Mouse (Mus musculus) thymus, adult 2 months (tissue): Measurements from ENCODE around the gene Slc35d1. TPM values are rescaled to one million over a fixed set of nuclear protein-coding genes. Genes with fewer than 3 reads are reported as not detected.
A peak's percentile ranks its signal among the peaks of the same experiment; 100 is the strongest.

Source experiments
- DNase-seq: peaks from one replicate; pipeline ENCODE4 v3.0.0; 2021
- H3K27ac ChIP-seq: fragments of 200-500 bp; 2 replicates; pipeline ENCODE4 v1.5.1; 2012; ENCODE audit warnings: low read length, control low read depth; ENCODE audit not compliant: control insufficient read depth, insufficient read depth
- H3K27me3 ChIP-seq: fragments of 200-500 bp; 2 replicates; pipeline ENCODE4 v1.6.1; 2012; ENCODE audit warnings: mild to moderate bottlenecking, low read length, moderate library complexity, mixed read lengths; ENCODE audit not compliant: control insufficient read depth, insufficient read depth
- H3K36me3 ChIP-seq: fragments of 200-500 bp; 2 replicates; pipeline ENCODE4 v1.6.1; 2012; ENCODE audit warnings: mild to moderate bottlenecking, low read length, moderate library complexity; ENCODE audit not compliant: control insufficient read depth, insufficient read depth
- H3K4me1 ChIP-seq: fragments of 200-500 bp; replicated peaks from 2 replicates; pipeline ENCODE4 v1.6.1; 2012; ENCODE audit warnings: low read length; ENCODE audit not compliant: control insufficient read depth, insufficient read depth
- H3K4me3 ChIP-seq: fragments of 200-500 bp; 2 replicates; pipeline ENCODE4 v1.5.1; 2012; ENCODE audit warnings: mild to moderate bottlenecking, low read length, control low read depth, moderate library complexity; ENCODE audit not compliant: control insufficient read depth, insufficient read depth
- CTCF ChIP-seq: fragments of 200-500 bp; IDR thresholded peaks from 2 replicates; pipeline ENCODE4 v1.5.1; 2012; ENCODE audit warnings: mild to moderate bottlenecking, control low read depth, low read length, moderate library complexity, borderline replicate concordance; ENCODE audit not compliant: control insufficient read depth, poor library complexity, insufficient read depth; ENCODE audit errors: extremely low read depth
- POLR2A ChIP-seq: fragments of 200-500 bp; IDR thresholded peaks from 2 replicates; pipeline ENCODE4 v1.6.1; 2012; ENCODE audit warnings: mild to moderate bottlenecking, low read length, control low read depth, moderate library complexity; ENCODE audit not compliant: control insufficient read depth, poor library complexity, insufficient read depth; ENCODE audit errors: extremely low read depth
- WGBS: fragments of 180-500 bp; shearing (Covaris S2); methylation state at CpG from one replicate; pipeline ENCODE4 v1.1.7; 2018; 5-methylcytosine and 5-hydroxymethylcytosine counted together
- polyA plus RNA-seq: library from polyadenylated mRNA; depleted of rRNA; stranded (reverse); fragments of >200 nt; gene quantifications from 2 replicates; pipeline ENCODE4 v1.2.3, GENCODE M21; 2012

Gene Slc35d1
- polyA plus RNA-seq, 1 experiment = 19.9 TPM

DNA sequence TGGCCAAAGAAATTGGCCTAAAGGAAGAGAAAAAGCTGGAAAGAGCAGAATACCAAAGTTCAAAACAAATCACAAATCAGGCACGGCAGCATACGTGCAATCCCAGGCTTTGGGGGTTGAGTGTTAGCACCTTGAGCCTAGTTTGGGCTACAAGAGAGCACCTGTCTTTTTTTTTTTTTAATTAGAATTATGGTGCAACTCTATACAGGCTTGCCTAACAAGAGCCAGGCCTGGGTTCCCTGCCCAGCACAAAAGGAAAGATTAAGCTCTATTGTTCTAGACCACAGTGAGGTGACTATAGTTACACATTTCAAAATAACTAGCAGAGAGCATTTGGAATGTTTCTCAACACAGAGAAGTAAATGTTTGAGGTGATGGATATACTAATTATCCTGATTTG, 32.8 kb upstream of the Slc35d1 start:
- no peak overlapping the region for H3K4me3 ChIP-seq
- TF ChIP-seq POLR2A = no peak
- TF ChIP-seq CTCF = no peak
- WGBS = 96% methylated on average over 2 of the region's 2 CpGs
- H3K27ac ChIP-seq = no peak overlapping the region
- no peaks in the 10 kb centered on the region for H3K36me3 ChIP-seq
- H3K27me3 ChIP-seq = no peaks in the 10 kb centered on the region
- no peaks in the 10 kb centered on the region for H3K4me1 ChIP-seq
- no peak for DNase-seq

DNA sequence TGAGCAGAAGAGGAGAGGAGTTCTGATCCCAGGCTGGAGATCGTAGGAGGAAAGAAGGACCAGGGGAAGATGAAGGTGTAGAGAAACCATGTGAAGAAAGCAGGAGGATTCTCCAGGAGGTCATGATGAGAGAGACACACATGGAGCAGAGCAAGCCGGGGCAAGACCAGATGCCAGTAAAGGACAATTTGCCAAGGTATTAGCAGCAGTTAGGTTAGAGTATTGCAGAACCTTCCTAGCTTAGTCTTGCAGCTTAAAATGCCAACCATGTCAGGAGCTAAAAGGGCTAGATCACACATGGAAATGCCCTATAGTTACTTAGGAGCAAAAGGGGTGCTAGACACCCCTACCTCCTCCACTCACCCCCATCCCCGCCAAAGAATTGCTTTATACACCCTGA, 32.3 kb upstream of the Slc35d1 start:
- WGBS = 95% methylated on average over 3 of the region's 3 CpGs
- no peaks in the 10 kb centered on the region for H3K27me3 ChIP-seq
- DNase-seq = no peak
- H3K27ac ChIP-seq = no peak overlapping the region
- no peak for TF ChIP-seq POLR2A
- no peak for TF ChIP-seq CTCF
- no peaks in the 10 kb centered on the region for H3K4me1 ChIP-seq
- no peak overlapping the region for H3K4me3 ChIP-seq
- H3K36me3 ChIP-seq = no peaks in the 10 kb centered on the region

DNA sequence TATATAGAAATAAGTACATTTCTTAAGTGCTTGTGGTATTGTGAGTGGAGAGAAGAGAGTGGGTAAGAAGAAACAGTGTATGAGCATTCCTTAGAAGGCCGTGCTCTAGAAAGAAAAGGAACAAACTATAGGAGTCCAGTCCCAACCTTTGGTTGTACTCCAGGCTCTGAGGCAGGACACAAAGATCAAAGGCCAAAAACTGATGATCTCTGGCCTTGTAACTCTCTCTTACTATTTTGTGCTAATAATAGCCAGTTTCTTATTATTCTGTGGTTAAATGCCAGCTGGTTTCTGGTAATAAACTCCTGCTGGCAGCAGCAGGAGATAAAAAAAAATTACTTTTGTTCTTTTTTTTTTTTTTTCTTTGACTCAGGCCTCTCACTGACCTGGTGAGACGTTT, 17.2 kb upstream of the Slc35d1 start:
- Histone ChIP-seq H3K36me3 (no peaks in the 10 kb centered on the region), H3K4me3 (no peak overlapping the region), H3K27me3 (no peaks in the 10 kb centered on the region), H3K4me1 (no peaks in the 10 kb centered on the region), H3K27ac (no peak overlapping the region)
- no peak for DNase-seq
- WGBS = 93% methylated on average over 2 of the region's 2 CpGs
- TF ChIP-seq POLR2A = no peak
- no peak for TF ChIP-seq CTCF

DNA sequence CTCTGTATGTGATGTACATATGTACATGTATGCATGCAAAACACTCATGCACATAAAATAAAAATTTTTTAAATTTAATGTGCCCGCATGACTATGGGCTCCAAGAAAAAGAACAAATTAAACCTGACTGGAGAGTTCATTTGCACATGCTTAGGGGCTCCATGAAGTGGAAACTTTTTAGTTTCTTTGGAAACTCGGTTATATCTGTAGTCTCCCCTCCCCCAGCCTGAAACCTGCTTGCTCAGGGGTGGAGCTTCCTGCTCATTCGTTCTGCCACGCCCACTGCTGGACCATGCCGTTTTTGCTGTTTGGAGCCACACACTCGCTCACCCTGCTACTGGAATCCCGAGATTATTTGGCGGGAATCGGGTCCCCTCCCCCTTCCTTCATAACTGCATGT, 7.9 kb upstream of the Slc35d1 start:
- no peak for TF ChIP-seq CTCF
- Histone ChIP-seq H3K27ac (0 out of 2 replicates have a peak overlapping the region, but pooled peaks have one; percentile 44), H3K4me3 (no peak overlapping the region), H3K27me3 (no peaks in the 10 kb centered on the region), H3K36me3 (no peaks in the 10 kb centered on the region), H3K4me1 (peaks cover 32% of the 10 kb centered on the region)
- 53% methylated on average over 9 of the region's 9 CpGs for WGBS
- DNase-seq = no peak

DNA sequence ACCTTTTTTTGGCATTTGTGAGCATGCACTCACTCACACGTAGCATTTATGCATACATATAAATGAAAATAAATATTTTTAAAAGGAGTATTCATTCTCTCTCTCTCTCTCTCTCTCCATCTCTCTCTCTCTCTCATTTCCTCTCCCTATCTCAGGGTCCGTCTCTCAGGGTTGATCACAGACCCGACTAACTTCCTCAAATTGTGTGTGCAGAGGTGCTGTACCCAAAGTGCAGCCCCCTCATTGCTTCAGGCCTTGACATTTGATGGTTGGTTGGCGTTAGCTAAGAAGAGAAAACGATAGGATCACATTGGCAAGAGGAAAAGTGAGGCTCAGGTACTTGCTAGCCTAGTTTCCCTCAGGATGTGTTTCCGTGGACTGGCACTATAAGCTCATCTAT, 6.8 kb upstream of the Slc35d1 start:
- no peak for DNase-seq
- H3K27ac ChIP-seq = no peak overlapping the region; the same call in 1 of the 2 replicates
- WGBS = 45% methylated on average over 6 of the region's 6 CpGs
- no peak for TF ChIP-seq CTCF
- no peak for TF ChIP-seq POLR2A
- H3K4me3 ChIP-seq = no peak overlapping the region
- peaks cover 33% of the 10 kb centered on the region for H3K4me1 ChIP-seq
- no peaks in the 10 kb centered on the region for H3K27me3 ChIP-seq
- no peaks in the 10 kb centered on the region for H3K36me3 ChIP-seq

DNA sequence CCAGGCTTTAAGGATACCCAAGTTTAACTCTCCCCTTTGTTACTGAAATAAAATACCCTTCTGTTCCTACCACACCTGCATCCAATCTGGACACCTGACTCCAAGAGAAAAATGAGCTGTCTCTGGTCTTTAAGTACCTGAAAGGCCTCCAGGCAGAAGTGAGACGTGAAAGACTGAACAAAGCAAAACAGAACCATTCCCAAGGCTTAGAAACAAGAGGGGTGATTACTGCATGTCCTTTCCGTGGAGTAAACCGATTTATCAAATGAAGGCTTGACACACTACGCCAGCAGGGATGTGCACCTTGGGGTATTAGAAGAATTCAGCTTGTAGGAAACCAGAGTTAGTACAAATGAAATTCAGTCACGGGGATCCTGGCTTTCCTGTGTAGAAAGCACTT, 4.0 kb upstream of the Slc35d1 start:
- H3K4me1 ChIP-seq = peaks cover 41% of the 10 kb centered on the region
- H3K27ac ChIP-seq = no peak overlapping the region
- no peaks in the 10 kb centered on the region for H3K36me3 ChIP-seq
- no peaks in the 10 kb centered on the region for H3K27me3 ChIP-seq
- WGBS = 97% methylated on average over 5 of the region's 5 CpGs
- no peak overlapping the region for H3K4me3 ChIP-seq
- TF ChIP-seq CTCF = no peak
- no peak for TF ChIP-seq POLR2A
- DNase-seq = no peak

DNA sequence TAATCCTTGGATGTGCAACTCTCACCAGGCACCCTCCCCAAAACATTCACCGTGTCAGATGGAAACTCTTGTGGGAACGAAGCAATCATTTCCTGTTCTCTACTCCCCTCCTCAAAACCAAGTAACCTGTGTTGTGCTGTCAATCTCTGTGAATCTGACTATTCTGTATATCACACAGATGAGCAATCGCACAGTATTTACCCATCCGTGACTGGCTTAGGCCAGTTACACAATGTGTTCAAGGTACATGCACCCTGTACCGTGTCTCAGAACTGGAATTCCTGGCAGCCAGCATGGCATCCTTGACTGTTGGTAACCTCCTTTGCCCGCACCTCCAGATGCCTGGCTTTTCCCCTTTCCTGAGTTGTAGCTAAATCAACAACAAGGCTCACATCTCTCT, 1.1 kb upstream of the Slc35d1 start:
- 59% methylated on average over 6 of the region's 6 CpGs for whole genome bisulfite sequencing
- no peak for DNase-seq
- Histone ChIP-seq H3K27ac (peak overlapping the region; percentile 57), H3K4me1 (peaks cover 27% of the 10 kb centered on the region), H3K4me3 (no peak overlapping the region), H3K27me3 (no peaks in the 10 kb centered on the region), H3K36me3 (no peaks in the 10 kb centered on the region)
- TF ChIP-seq POLR2A (no peak), CTCF (no peak)

DNA sequence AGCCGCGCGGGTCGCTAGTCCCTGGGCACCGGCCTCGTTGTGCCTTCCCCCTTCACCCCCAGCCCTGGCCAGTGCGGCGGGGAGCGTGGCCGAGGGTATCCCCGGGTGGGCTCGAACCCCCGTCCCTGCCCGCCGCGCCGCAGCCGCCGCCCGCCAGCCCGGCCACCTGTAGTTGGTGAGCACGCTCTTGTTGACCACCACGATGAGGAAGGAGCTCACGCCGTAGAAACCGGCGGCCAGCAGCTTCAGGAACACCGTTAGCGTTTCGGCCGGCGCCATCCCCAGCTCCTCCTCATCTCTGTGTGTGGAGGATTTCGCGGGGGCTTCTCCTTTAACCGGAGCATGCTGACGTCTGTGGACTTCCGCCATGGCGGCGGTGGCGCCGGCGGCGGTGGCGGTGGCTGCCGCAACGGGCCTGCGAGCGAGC, 453 bp downstream of the Slc35d1 start:
- H3K4me1 ChIP-seq = peaks cover 18% of the 10 kb centered on the region
- H3K27me3 ChIP-seq = no peaks in the 10 kb centered on the region
- under 1% methylated on average over 48 of the region's 48 CpGs for WGBS
- peaks cover 5% of the 10 kb centered on the region for H3K36me3 ChIP-seq
- H3K4me3 ChIP-seq = peak overlapping the region; percentile 72
- TF ChIP-seq CTCF (0 out of 2 replicates have a peak, but pooled peaks have one; percentile 29), POLR2A (peak; percentile 94)
- peak overlapping the region; percentile 80 for H3K27ac ChIP-seq
- DNase-seq = peak; percentile 77
